Mouse (Mus musculus) kidney, postnatal 0 days (tissue): ENCODE data around the gene Rgs6. TPM values are rescaled to one million over a fixed set of nuclear protein-coding genes. Genes with fewer than 3 reads are reported as not detected.

ENCODE experiments used
- ATAC-seq: fragments of 200-750 bp; cut with Nextera tagmentation; replicated peaks from 2 replicates; pipeline ENCODE4 v1.8.0; 2017; ENCODE audit warnings: low read depth, moderate number of reproducible peaks, moderate TSS enrichment, moderate library complexity; ENCODE audit not compliant: low FRiP score
- DNase-seq: peaks from one replicate; pipeline ENCODE4 v3.0.0-alpha.2; 2016; ENCODE audit warnings: low spot score
- H3K27ac ChIP-seq: fragments of 300-500 bp; sonication (generic); 2 replicates; pipeline ENCODE4 v1.5.1; 2014; ENCODE audit warnings: mild to moderate bottlenecking
- H3K27me3 ChIP-seq: fragments of 300-500 bp; sonication (generic); 2 replicates; pipeline ENCODE4 v1.6.1; 2014; ENCODE audit warnings: low read length, mixed read lengths; ENCODE audit not compliant: insufficient read depth
- H3K36me3 ChIP-seq: fragments of 300-500 bp; sonication (generic); 2 replicates; pipeline ENCODE4 v1.6.1; 2014; ENCODE audit warnings: low read length, mixed read lengths; ENCODE audit not compliant: insufficient read depth
- H3K4me1 ChIP-seq: fragments of 300-500 bp; sonication (generic); replicated peaks from 2 replicates; pipeline ENCODE4 v1.6.1; 2014; ENCODE audit warnings: antibody characterized with exemption, low read length, mixed read lengths; ENCODE audit not compliant: insufficient read depth
- H3K4me2 ChIP-seq: fragments of 300-500 bp; sonication (generic); 2 replicates; pipeline ENCODE4 v1.6.1; 2014; ENCODE audit warnings: mild to moderate bottlenecking, low read length, moderate library complexity, mixed read lengths
- H3K4me3 ChIP-seq: fragments of 300-500 bp; sonication (generic); replicated peaks from 2 replicates; pipeline ENCODE4 v1.5.1; 2014; ENCODE audit warnings: low read depth, low read length
- H3K9ac ChIP-seq: fragments of 300-500 bp; sonication (generic); 2 replicates; pipeline ENCODE4 v1.6.1; 2014; ENCODE audit warnings: low read depth, low read length
- H3K9me3 ChIP-seq: fragments of 300-500 bp; sonication (generic); replicated peaks from 2 replicates; pipeline ENCODE4 v1.6.1; 2016; ENCODE audit warnings: low read length, inconsistent platforms, mixed read lengths
- CTCF ChIP-seq: IDR thresholded peaks from 2 replicates; pipeline ENCODE4 v1.5.1; 2016; ENCODE audit warnings: antibody characterized with exemption, low read depth, mild to moderate bottlenecking, moderate library complexity
- WGBS: fragments of 180-500 bp; shearing (Covaris S2); extraction: QIAGEN DNeasy Blood & Tissue Kit; methylation state at CpG from one replicate; pipeline ENCODE4 v1.1.7; 2014; 5-methylcytosine and 5-hydroxymethylcytosine counted together
- polyA plus RNA-seq: library from polyadenylated mRNA; unstranded; fragments of >200 nt; fragmentation: Nextera tagmentation; extraction: Ambion mirVana; gene quantifications from 2 replicates; pipeline ENCODE4 v1.2.1, GENCODE M21; 2015

The Rgs6 gene
- polyA plus RNA-seq, 1 experiment from 2014 or later = 2.2 TPM

DNA sequence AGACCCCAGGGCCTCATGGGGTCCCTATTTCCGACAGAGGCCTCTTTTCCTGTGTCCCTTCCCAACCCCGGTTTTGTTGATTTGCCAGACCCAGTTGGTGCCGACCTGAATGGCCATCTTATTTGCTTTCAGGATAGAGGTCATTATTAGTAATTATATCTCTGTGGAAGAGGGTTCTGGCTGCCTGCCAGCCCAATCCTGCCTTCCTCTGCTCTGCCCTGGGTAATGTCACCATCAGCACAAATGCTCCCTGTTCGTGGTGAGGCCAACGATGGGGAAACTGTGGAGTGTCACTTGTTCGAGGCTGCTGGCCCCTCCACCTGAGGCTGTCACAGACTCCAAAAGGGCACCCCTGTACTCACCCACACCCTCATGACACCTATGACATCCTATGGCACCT, 621.4 kb downstream of the Rgs6 start:
- Histone ChIP-seq H3K4me1 (peaks cover 14% of the 10 kb centered on the region), H3K4me2 (no peak overlapping the region), H3K9me3 (no peaks in the 10 kb centered on the region), H3K27me3 (no peaks in the 10 kb centered on the region), H3K9ac (no peak overlapping the region), H3K36me3 (no peaks in the 10 kb centered on the region), H3K27ac (no peak overlapping the region), H3K4me3 (no peak overlapping the region)
- no peak for TF ChIP-seq CTCF
- no peak for ATAC-seq
- no peak for DNase-seq
- WGBS = 44% methylated on average over 6 of the region's 6 CpGs

DNA sequence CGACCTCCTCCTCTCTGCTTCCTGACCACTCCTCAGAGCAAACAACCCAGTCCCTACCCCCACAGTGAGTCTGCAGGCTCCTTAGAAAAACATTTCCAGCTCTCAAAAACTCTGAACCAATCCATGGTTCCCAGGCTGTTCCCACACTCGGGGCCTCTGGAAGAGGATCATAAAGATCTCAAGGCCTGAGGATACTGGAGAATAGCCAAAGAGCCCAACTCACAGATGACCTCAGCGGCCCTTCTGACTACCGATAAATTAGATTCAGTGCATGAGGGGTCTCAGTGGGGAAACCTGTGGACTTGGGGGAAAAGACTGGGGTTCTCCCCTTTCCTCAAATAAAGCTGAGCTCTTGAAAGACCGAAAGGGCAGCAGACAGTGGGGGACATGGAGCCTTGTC, 622.2 kb downstream of the Rgs6 start:
- Histone ChIP-seq H3K27me3 (no peaks in the 10 kb centered on the region), H3K9ac (no peak overlapping the region), H3K4me2 (no peak overlapping the region), H3K4me1 (peaks cover 14% of the 10 kb centered on the region), H3K9me3 (no peaks in the 10 kb centered on the region), H3K36me3 (no peaks in the 10 kb centered on the region), H3K4me3 (no peak overlapping the region), H3K27ac (no peak overlapping the region)
- no peak for TF ChIP-seq CTCF
- WGBS = 29% methylated on average over 5 of the region's 5 CpGs
- ATAC-seq (no peak), DNase-seq (peak; percentile 47)

DNA sequence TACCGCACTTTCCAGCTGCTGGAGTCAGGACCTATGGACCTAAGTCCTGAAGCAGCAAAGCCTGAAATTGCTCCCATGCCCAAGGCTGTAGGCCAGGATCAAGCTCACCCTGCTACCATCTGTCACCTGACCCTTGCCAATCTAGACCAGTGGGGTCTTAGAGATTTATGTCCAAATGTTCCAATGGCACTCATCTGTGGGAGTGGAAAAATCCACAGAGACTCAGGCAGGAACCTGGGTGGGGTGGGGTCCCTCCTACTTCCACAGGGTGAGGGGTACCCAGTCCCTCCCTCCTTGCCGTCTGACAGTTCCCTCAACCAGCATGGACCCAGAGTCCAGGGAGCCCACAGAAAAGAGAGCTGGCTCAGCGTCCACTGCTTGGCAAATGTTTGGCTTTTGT, 622.6 kb downstream of the Rgs6 start:
- Histone ChIP-seq H3K27ac (no peak overlapping the region), H3K4me1 (peaks cover 14% of the 10 kb centered on the region), H3K36me3 (no peaks in the 10 kb centered on the region), H3K9me3 (no peaks in the 10 kb centered on the region), H3K9ac (no peak overlapping the region), H3K4me3 (no peak overlapping the region), H3K27me3 (no peaks in the 10 kb centered on the region), H3K4me2 (no peak overlapping the region)
- TF ChIP-seq CTCF = no peak
- DNase-seq = no peak
- ATAC-seq = no peak
- WGBS = 50% methylated on average over 3 of the region's 3 CpGs

DNA sequence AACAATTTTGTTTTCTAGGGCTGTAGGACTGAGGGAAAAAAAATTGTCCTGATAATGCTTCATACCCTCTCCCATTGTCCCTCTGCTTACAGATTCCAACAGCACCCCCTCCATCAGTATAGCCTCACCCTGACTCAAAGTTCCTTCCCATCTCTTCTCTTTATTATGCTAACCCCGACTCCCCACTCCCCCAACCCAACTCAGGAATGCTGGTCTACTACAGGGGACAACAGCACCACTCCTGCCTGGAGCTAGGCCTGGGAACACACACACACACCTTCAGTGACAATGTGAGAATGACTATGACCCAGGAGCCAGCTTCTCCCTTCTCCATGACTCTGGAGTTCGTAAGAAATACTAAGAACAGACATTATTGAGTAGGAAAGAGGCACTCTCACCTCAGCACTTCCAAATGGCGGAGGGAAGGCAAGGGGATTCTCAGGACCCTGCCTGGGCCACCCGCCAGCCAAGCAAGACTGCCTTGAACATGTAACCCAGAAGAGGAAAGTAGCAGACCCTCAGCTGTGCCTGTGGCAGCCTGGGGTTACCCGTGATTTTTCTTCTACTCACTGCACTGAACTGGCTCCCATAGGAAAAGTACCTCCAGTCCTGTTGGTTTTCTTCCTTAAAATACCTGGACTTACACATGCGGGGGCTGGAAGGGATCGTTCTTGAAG, 623.2 kb downstream of the Rgs6 start:
- no peak overlapping the region for H3K27ac ChIP-seq
- WGBS = 76% methylated on average over 7 of the region's 7 CpGs
- no peak for TF ChIP-seq CTCF

More for the DNA sequence above, 623.2 kb downstream of the Rgs6 start:
- no peaks in the 10 kb centered on the region for H3K9me3 ChIP-seq
- H3K4me2 ChIP-seq = no peak overlapping the region
- H3K9ac ChIP-seq = no peak overlapping the region
- H3K36me3 ChIP-seq = no peaks in the 10 kb centered on the region
- H3K4me1 ChIP-seq = peaks cover 14% of the 10 kb centered on the region
- H3K27me3 ChIP-seq = no peaks in the 10 kb centered on the region
- no peak for DNase-seq
- H3K4me3 ChIP-seq = no peak overlapping the region
- ATAC-seq = no peak
